Mouse (Mus musculus): ENCODE measurements at regions not wholly inside any gene's neighbourhood (a gene's known extent, or its start where the extent isn't known, plus 50 kb on each side); places are given as distances from the start of the nearest gene placed in this dataset.

GRCm38 (mm10) chr17:4865621-4866020 is 128.5 kb upstream of the Arid1b start:
- Histone ChIP-seq H3K4me1 (replicated peaks; ENCODE audit: control insufficient read depth, insufficient read depth, low read length) (peaks cover 4% of the 10 kb centered on the region; the same call in 1 of the 2 replicates), H3K27me3 (ENCODE audit: control insufficient read depth, insufficient read depth, low read length) (no peaks in the 10 kb centered on the region), H3K4me2 (replicated peaks; ENCODE audit: low read depth, low read length) (no peak overlapping the region), H3K9ac (ENCODE audit: low read depth, low read length) (no peak overlapping the region), H3K27ac (ENCODE audit: low read depth, low read length) (no peak overlapping the region), H3K9me3 (ENCODE audit: control insufficient read depth, low read length) (no peaks in the 10 kb centered on the region), H3K36me3 (ENCODE audit: control insufficient read depth, insufficient read depth, low read length) (no peaks in the 10 kb centered on the region), H3K4me3 (ENCODE audit: low read depth, low read length) (no peak overlapping the region)
- ATAC-seq (ENCODE audit: low FRiP score): no peak
- WGBS: 58% methylated on average over 10 of the region's 10 CpGs
- DNase-seq (ENCODE audit: low spot score): no peak

- no peak overlapping the region for H3K4me3 ChIP-seq (ENCODE audit: low read depth, low read length)
- no peak for ATAC-seq (ENCODE audit: low FRiP score)
- peaks cover 4% of the 10 kb centered on the region; the same call in 1 of the 2 replicates for H3K4me1 ChIP-seq (replicated peaks; ENCODE audit: control insufficient read depth, insufficient read depth, low read length)
- no peak overlapping the region for H3K27ac ChIP-seq (ENCODE audit: low read depth, low read length)
- no peak overlapping the region for H3K4me2 ChIP-seq (replicated peaks; ENCODE audit: low read depth, low read length)
- H3K27me3 ChIP-seq (ENCODE audit: control insufficient read depth, insufficient read depth, low read length): no peaks in the 10 kb centered on the region
- no peak overlapping the region for H3K9ac ChIP-seq (ENCODE audit: low read depth, low read length)
- DNase-seq (ENCODE audit: low spot score): peak; percentile 16
- H3K9me3 ChIP-seq (ENCODE audit: control insufficient read depth, low read length): no peaks in the 10 kb centered on the region
- WGBS: 46% methylated on average over 17 of the region's 17 CpGs
- no peaks in the 10 kb centered on the region for H3K36me3 ChIP-seq (ENCODE audit: control insufficient read depth, insufficient read depth, low read length)
Observed at GRCm38 (mm10) chr17:4866026-4866896, 127.9 kb upstream of the Arid1b start.

- peaks cover 4% of the 10 kb centered on the region; the same call in 1 of the 2 replicates for H3K4me1 ChIP-seq (replicated peaks; ENCODE audit: control insufficient read depth, insufficient read depth, low read length)
- no peak for ATAC-seq (ENCODE audit: low FRiP score)
- 94% methylated on average over 5 of the region's 5 CpGs for WGBS
Observed at GRCm38 (mm10) chr17:4867083-4867482, 127.0 kb upstream of the Arid1b start.

GRCm38 (mm10) chr17:4867754-4868445 is 126.2 kb upstream of the Arid1b start:
- H3K4me1 ChIP-seq (replicated peaks; ENCODE audit: control insufficient read depth, insufficient read depth, low read length): peaks cover 4% of the 10 kb centered on the region; the same call in 1 of the 2 replicates
- H3K27ac ChIP-seq (ENCODE audit: low read depth, low read length): no peak overlapping the region
- no peak overlapping the region for H3K4me2 ChIP-seq (replicated peaks; ENCODE audit: low read depth, low read length)
- DNase-seq (ENCODE audit: low spot score) (no peak), ATAC-seq (ENCODE audit: low FRiP score) (no peak)
- 86% methylated on average over 9 of the region's 9 CpGs for WGBS
- H3K9ac ChIP-seq (ENCODE audit: low read depth, low read length): no peak overlapping the region
- H3K4me3 ChIP-seq (ENCODE audit: low read depth, low read length): no peak overlapping the region
- H3K27me3 ChIP-seq (ENCODE audit: control insufficient read depth, insufficient read depth, low read length): no peaks in the 10 kb centered on the region
- H3K36me3 ChIP-seq (ENCODE audit: control insufficient read depth, insufficient read depth, low read length): no peaks in the 10 kb centered on the region
- H3K9me3 ChIP-seq (ENCODE audit: control insufficient read depth, low read length): no peaks in the 10 kb centered on the region

More at GRCm38 (mm10) chr17:4867083-4867482, 127.0 kb upstream of the Arid1b start:
- Histone ChIP-seq H3K36me3 (ENCODE audit: control insufficient read depth, insufficient read depth, low read length) (no peaks in the 10 kb centered on the region), H3K4me3 (ENCODE audit: low read depth, low read length) (no peak overlapping the region), H3K27ac (ENCODE audit: low read depth, low read length) (no peak overlapping the region), H3K9ac (ENCODE audit: low read depth, low read length) (no peak overlapping the region), H3K4me2 (replicated peaks; ENCODE audit: low read depth, low read length) (no peak overlapping the region), H3K27me3 (ENCODE audit: control insufficient read depth, insufficient read depth, low read length) (no peaks in the 10 kb centered on the region), H3K9me3 (ENCODE audit: control insufficient read depth, low read length) (no peaks in the 10 kb centered on the region)
- DNase-seq (ENCODE audit: low spot score): no peak

GRCm38 (mm10) chr17:4868446-4868825 is 125.7 kb upstream of the Arid1b start:
- Histone ChIP-seq H3K9me3 (ENCODE audit: control insufficient read depth, low read length) (no peaks in the 10 kb centered on the region), H3K27ac (ENCODE audit: low read depth, low read length) (no peak overlapping the region), H3K36me3 (ENCODE audit: control insufficient read depth, insufficient read depth, low read length) (no peaks in the 10 kb centered on the region), H3K4me1 (replicated peaks; ENCODE audit: control insufficient read depth, insufficient read depth, low read length) (peaks cover 4% of the 10 kb centered on the region; the same call in 1 of the 2 replicates), H3K4me2 (replicated peaks; ENCODE audit: low read depth, low read length) (no peak overlapping the region), H3K27me3 (ENCODE audit: control insufficient read depth, insufficient read depth, low read length) (no peaks in the 10 kb centered on the region), H3K9ac (ENCODE audit: low read depth, low read length) (no peak overlapping the region), H3K4me3 (ENCODE audit: low read depth, low read length) (no peak overlapping the region)
- no peak for DNase-seq (ENCODE audit: low spot score)
- no peak for ATAC-seq (ENCODE audit: low FRiP score)
- 91% methylated on average over 10 of the region's 10 CpGs for WGBS

GRCm38 (mm10) chr17:4868861-4869260 is 125.3 kb upstream of the Arid1b start:
- Histone ChIP-seq H3K9me3 (ENCODE audit: control insufficient read depth, low read length) (no peaks in the 10 kb centered on the region), H3K4me2 (replicated peaks; ENCODE audit: low read depth, low read length) (no peak overlapping the region), H3K27ac (ENCODE audit: low read depth, low read length) (no peak overlapping the region), H3K9ac (ENCODE audit: low read depth, low read length) (no peak overlapping the region), H3K4me1 (replicated peaks; ENCODE audit: control insufficient read depth, insufficient read depth, low read length) (peaks cover 4% of the 10 kb centered on the region; the same call in 1 of the 2 replicates), H3K4me3 (ENCODE audit: low read depth, low read length) (no peak overlapping the region), H3K36me3 (ENCODE audit: control insufficient read depth, insufficient read depth, low read length) (no peaks in the 10 kb centered on the region), H3K27me3 (ENCODE audit: control insufficient read depth, insufficient read depth, low read length) (no peaks in the 10 kb centered on the region)
- 86% methylated on average over 5 of the region's 5 CpGs for WGBS
- ATAC-seq (ENCODE audit: low FRiP score): no peak
- no peak for DNase-seq (ENCODE audit: low spot score)

- no peak overlapping the region for H3K4me2 ChIP-seq (replicated peaks; ENCODE audit: low read depth, low read length)
- H3K9ac ChIP-seq (ENCODE audit: low read depth, low read length): no peak overlapping the region
- no peak overlapping the region for H3K27ac ChIP-seq (ENCODE audit: low read depth, low read length)
- H3K36me3 ChIP-seq (ENCODE audit: control insufficient read depth, insufficient read depth, low read length): no peaks in the 10 kb centered on the region
- H3K27me3 ChIP-seq (ENCODE audit: control insufficient read depth, insufficient read depth, low read length): no peaks in the 10 kb centered on the region
- ATAC-seq (ENCODE audit: low FRiP score): no peak
- no peak for DNase-seq (ENCODE audit: low spot score)
- no peaks in the 10 kb centered on the region for H3K9me3 ChIP-seq (ENCODE audit: control insufficient read depth, low read length)
- peaks cover 1% of the 10 kb centered on the region; the same call in 1 of the 2 replicates for H3K4me1 ChIP-seq (replicated peaks; ENCODE audit: control insufficient read depth, insufficient read depth, low read length)
- no peak overlapping the region for H3K4me3 ChIP-seq (ENCODE audit: low read depth, low read length)
- WGBS: 83% methylated on average over 2 of the region's 2 CpGs
Observed at GRCm38 (mm10) chr17:4871267-4871666, 122.9 kb upstream of the Arid1b start.

GRCm38 (mm10) chr17:4874459-4874858 is 119.7 kb upstream of the Arid1b start:
- no peaks in the 10 kb centered on the region for H3K27me3 ChIP-seq (ENCODE audit: control insufficient read depth, insufficient read depth, low read length)
- no peak for DNase-seq (ENCODE audit: low spot score)
- H3K27ac ChIP-seq (ENCODE audit: low read depth, low read length): no peak overlapping the region
- no peak for ATAC-seq (ENCODE audit: low FRiP score)
- WGBS: 85% methylated on average over 2 of the region's 2 CpGs
- H3K9me3 ChIP-seq (ENCODE audit: control insufficient read depth, low read length): no peaks in the 10 kb centered on the region
- no peak overlapping the region for H3K4me3 ChIP-seq (ENCODE audit: low read depth, low read length)
- no peaks in the 10 kb centered on the region for H3K4me1 ChIP-seq (replicated peaks; ENCODE audit: control insufficient read depth, insufficient read depth, low read length)
- no peaks in the 10 kb centered on the region for H3K36me3 ChIP-seq (ENCODE audit: control insufficient read depth, insufficient read depth, low read length)
- H3K9ac ChIP-seq (ENCODE audit: low read depth, low read length): no peak overlapping the region
- no peak overlapping the region for H3K4me2 ChIP-seq (replicated peaks; ENCODE audit: low read depth, low read length)

All from hindbrain, embryonic 11.5 days (tissue).